Mouse (Mus musculus): ENCODE data around the gene Ly6g5b.
"Not testable (repeated sequence)": the region's sequence is repeated elsewhere in the genome, so short reads cannot be mapped to it uniquely, and the experiment has no call there.

Gene Ly6g5b

DNA sequence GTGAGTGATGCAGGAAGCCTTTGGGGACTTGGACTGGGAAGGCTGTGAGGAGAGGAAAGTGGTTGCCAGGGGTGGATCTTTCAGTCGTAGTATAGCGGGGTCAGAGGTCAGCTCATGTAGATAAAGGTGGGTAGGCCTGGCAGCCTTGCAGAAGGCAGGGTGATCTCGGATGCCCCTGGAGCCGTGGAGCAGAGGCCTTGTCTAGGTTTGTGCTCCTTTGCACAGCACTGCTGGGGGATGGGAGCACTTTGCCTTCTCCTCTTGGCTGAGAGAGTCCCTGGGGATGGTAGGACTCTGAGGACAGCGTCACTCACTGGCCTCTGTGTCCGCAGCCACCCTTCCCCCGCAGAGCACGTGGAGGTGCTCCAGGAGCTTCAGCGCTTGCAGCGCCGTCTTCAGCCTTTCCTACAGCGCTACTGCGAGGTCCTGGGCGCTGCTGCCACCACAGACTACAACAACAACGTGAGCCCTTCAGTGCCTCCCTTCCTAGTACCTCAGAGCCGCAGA lies 25.3 kb upstream of the Ly6g5b start:
- DNase-seq (ENCODE audit: low spot score in 2 of 2): no peak

DNA sequence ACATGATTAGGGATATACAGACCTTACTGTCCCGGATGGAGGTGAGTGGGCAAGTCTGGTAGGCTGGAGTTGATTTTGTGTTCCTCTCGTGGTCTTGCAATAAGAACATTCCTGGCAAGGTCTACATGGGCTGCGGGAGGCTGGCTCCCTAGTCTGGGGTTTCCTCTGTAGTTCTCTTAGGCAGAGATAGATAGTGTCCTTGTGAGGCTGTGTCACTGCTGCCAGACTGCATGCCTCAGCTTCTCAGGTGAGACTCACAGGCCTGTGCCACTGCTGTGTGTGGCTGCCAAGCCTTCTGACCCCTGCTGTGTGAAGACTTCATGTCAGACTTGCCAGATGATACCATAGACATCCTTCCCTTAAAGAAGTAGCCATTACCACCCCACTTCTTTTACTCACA lies 24.0 kb upstream of the Ly6g5b start:
- no peak for DNase-seq (ENCODE audit: low spot score in 2 of 2)

DNA sequence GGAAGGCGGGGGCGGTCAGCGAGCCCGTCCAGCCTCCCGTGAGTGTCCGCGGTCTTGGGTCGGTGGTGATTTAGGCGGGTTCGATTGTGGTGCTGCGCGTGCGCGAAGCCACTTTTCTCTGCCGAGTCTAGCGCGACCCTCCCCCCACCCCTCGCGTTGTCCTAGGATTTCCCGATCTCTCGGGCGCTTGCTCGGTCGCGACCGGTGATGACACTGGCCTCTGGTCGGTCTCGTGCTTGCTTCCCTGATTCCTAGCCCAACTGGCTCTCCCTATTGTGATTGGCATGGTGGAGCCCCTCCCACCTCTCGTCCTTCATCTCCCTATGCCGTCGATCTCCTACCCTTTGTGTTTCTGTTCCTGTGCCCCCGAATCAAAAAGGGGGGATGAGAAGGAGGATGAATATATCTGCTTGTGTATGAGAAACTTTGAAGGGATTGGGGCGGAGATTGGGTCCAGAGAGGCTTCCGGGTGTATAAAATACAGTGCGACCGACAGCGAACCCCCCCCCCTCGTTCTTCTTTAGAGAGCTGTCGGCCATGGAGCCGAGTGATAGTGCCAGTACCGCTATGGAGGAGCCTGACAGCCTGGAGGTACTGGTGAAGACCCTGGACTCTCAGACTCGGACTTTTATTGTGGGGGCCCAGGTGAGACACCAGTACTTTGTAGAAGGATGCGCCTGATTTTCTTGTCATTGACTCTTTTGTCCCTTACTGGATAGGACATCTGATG lies 20.5 kb upstream of the Ly6g5b start:
- DNase-seq (ENCODE audit: low spot score in 2 of 2): no peak

DNA sequence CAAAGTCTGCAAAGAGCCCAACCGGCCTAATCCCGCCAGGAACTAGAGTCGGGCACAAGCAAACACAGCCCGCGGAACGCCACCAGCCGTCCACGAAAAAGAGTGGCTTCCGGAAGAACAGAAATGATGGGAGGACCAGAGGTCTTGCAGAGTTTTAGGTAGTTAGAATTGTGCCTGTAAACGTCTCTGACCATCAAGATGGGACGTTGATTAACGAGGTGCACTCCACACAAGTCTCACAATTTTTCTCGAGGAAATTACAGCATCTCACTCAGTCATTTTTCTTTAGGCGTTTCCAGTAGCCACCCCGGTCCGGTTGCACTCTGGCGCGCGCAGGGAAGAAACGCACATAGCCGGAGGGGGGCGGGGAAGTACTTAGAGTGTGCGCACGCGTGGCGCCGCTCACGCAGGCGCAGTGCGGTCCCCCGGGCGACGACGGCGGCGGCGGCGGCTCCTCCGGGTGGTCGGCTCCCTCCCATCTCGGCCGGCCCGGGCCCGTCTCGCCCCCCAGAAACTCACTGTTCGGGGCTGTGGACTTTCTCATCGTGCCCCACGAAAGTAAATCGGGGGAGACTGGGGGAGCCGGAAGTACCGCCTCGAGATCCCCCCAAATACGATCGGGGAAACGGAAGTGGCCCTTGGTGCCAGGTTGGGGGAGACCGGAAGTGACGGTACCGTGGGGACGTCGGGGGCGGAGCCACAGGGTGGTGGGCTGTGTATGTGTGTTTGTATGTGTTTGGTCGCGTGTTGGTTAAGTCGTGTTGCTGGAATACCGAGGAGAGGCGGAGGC lies 19.8 kb upstream of the Ly6g5b start, which contains the start of gene Bag6:
Gene Bag6 (plus strand): TSS at position 378 of the 790 bp plus-strand sequence.
- peak; percentile 85 to 92 for DNase-seq (ENCODE audit: low spot score in 2 of 2)

DNA sequence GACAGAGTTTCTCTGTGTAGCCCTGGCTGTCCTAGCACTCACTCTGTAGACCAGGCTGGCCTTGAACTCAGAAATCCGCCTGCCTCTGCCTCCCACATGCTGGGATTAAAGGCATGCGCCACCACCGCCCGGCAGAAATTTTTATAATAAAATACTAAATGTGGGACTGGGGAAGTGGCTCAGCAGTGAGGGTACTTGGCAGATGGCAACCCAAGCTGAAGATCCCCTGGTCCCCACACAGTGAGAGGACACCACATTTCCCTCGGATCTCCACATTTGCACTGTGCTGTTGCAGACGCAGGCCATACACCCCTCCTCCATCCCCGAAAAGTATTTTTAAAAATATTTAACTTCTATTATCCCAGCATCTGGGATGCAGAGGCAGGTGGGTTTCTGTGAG lies 18.3 kb upstream of the Ly6g5b start:
- no peak for DNase-seq (ENCODE audit: low spot score in 2 of 2)

DNA sequence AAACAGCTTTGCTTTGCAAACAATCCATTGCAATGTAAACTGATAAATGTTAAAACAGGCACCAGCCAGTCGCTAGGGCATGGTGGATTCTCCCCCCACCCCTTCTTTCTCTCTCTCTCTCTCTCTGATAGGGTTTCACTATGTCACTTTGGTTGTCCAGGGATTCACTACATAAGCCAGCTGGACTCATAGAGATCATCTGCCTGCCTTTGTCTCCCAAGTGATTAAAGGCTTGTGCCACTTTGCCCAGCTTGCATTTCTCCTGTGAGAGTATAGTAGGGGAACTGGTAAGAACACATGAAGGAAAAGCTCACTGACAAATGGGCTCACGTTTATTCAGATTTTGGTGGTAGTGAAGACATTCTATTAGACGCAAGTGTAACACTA lies 16.9 kb upstream of the Ly6g5b start:
- no peak for DNase-seq (ENCODE audit: low spot score in 2 of 2)

DNA sequence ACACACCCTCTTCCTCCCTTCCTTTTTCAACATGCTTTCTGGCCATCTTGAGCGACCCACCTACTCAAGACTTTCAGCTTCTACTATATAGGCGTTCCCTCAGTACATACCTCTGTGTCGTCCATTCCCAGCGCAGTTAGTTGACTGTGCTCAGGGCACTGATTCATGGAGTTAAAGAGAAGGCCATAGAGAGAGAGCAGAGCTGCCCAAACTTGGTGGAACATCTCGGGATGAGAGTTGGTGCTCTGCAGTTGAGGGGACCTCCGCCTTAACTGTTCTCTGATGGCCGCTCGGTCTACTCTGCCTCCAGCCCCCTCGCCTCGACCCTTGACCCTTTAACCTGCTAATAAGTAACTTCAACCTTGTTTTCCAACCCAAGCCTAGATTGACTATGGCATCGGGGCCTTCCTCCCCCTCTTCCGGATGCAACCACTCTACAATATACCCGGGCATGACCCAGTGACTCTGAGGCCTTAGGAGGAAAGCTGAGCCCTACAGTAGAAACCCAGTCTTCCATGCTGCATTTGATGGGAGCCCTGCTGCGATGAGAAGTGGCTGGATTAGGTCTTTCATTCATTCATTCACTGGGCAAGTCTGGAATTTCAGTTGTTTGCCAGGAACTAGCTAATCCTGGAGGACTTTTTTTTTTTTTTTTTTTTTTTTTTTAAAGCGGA lies 16.4 kb upstream of the Ly6g5b start, which contains the start of gene Apom:
Gene Apom (minus strand): TSS at position 551 of the 674 bp plus-strand sequence.
- no peak for DNase-seq (ENCODE audit: low spot score in 2 of 2)

DNA sequence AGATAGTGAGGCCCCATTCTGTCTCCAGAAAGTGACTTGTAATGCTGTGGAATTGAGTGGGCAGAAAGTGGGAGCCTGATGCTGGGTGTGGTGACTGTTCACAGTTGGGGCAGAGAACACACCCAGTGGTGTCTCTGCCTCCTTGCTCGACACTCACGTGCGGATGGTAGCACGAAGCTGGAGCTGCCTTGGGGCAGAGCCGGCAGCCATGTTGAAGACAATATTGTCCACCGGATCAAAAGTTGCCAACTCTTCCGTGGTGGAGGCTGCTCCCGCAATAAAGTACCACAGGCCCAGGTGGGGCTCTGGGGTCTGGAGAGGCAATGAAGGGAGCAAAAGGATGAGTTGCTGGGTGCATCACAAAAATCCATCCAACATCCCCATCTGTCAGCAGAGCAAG lies 15.8 kb upstream of the Ly6g5b start:
- DNase-seq (ENCODE audit: low spot score in 2 of 2): no peak

DNA sequence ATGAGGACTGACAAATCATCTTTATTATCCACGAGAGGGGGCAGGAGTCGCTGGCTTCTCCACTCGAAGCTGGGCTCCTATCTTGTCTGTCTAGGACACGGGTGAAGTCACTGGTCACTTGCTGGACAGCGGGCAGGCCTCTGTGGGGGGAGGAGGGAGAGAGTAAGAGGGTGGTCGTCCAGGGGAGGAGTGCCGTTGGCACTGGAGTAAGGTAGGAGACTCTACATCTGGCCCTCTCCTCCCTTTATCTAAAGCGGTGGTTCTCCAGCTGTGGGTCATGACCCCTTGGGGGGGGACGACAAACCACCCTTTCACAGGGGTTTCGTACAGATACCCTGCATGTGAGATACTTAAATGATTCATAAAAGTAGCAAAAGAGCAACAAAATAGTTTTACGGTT lies 13.8 kb upstream of the Ly6g5b start:
- DNase-seq (ENCODE audit: low spot score in 2 of 2): no peak

DNA sequence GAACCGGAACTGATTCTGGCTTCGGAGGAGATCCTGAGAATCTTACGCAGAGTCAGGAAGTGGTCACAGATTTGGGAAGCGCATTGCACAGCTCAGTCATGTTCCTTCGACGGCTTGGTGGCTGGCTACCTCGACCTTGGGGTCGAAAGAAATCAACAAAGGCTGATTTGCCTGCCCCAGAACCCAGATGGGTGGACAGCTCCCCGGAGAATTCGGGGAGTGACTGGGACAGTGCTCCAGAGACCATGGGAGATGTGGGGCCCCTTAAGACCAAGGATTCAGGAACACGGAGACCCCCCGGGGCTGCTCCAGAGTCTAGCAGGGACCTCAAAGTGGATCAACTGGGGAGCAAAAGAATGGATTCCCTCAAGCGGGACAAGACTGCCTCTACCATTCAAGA lies 11.8 kb upstream of the Ly6g5b start:
- DNase-seq (ENCODE audit: low spot score in 2 of 2): no peak

DNA sequence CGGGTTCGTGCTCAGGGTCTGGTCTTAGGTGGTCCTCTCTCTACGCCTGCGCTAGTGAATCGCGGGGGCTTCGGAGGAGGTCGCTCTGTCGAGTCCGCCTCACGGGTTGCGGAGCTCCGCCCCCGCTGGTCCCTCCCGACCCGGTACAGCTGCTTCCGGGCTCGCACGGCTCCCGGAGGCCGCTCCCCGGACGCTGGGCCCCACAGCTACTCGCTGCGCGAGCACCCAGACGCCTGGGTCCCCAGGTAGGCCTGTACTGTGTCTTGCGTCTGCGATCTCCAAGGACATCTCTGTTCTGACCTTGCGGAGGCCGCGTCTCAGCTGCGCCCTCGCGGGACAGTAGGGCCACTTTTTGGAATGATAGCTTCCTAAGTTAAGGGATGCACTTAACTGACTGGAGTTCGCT lies 11.0 kb upstream of the Ly6g5b start, which contains the start of gene D17H6S53E:
Gene D17H6S53E (plus strand): TSS at position 168 of the 406 bp plus-strand sequence.
- DNase-seq (ENCODE audit: low spot score in 2 of 2): peak; percentile 63 to 66

DNA sequence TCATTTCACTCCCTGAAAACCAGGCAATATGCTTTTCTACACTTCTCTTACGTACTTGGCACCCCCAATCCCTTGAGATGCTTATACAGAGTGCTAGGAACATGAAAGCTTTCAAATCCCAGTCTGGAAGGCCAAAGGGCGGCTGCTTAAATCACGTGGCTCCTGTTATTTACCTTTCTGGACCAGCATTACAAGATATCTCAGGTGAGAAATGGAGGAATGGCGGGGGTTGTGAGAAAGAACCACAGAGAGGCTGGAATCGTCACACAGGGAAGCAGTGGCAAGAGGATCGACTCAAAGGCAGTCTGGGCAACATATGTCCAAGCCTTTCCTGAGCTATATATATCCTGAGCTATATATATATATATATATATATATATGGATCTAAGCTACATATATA lies 10.3 kb upstream of the Ly6g5b start:
- no peak for DNase-seq (ENCODE audit: low spot score in 2 of 2)

DNA sequence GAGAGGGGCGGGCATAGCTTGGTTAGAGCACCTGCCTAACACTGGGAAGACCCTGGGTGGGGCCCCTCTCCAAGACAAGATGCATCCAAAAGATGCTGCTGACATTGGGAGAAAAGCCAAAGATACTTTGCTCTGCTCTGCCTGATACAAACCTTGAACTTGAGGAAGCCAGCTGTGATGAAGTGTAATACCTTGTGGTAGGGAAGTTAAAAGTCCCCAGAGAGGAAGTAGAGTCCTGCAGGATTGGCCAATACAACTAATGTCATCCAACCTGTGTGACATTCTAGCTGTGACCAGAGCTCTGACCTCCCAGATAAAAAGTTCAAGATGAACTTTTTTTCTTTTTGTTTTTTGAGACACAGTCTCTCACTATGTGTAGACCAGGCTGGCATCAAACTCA lies 9.9 kb upstream of the Ly6g5b start:
- no peak for DNase-seq (ENCODE audit: low spot score in 2 of 2)

DNA sequence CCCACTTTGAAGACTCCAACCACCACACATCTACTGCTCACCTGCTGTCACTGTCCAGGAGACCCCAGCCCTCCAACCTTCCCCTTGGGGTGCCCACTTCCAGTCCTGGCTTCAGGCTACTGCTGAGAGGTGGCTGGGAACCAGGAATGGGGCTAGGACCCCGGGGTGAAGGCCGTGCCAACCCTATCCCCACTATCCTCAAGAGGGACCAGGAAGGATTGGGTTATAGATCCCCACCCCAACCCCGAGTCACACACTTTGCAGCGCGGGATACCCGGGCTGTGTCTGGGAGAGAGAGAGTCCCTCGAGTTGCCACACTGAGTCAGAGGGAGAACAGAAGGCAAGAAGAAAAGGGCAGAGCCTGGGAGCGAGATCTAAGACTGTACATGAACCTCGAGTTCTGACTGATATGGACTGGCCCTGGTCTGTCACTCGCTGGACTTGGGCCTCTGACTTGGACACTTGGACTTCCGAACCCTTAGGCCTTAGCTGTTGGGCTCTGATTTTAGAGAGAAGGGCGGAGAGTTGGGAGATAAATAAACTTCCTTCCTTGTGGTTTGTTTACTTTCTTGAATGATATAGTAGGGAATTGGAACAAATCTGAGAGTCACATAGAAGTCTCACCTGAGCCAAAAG lies 9.2 kb upstream of the Ly6g5b start:
- not testable (repeated sequence) for DNase-seq (ENCODE audit: low spot score in 2 of 2)

DNA sequence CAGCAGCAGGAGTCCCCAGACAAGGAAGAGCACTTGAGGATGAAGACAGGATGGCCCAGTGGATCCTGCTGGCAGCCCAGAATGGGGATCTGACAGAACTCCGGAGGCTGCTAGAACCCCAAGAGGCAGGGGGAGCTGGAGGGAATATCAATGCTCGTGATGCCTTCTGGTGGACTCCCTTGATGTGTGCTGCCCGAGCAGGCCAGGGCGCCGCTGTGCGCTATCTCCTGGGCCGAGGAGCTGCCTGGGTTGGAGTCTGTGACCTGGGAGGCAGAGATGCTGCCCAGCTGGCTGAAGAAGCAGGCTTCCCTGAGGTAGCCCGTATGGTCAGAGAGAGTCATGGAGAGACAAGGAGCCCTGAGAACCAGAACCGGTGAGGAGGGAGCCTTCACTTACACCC lies 8.1 kb upstream of the Ly6g5b start:
- not testable (repeated sequence) for DNase-seq (ENCODE audit: low spot score in 2 of 2)

DNA sequence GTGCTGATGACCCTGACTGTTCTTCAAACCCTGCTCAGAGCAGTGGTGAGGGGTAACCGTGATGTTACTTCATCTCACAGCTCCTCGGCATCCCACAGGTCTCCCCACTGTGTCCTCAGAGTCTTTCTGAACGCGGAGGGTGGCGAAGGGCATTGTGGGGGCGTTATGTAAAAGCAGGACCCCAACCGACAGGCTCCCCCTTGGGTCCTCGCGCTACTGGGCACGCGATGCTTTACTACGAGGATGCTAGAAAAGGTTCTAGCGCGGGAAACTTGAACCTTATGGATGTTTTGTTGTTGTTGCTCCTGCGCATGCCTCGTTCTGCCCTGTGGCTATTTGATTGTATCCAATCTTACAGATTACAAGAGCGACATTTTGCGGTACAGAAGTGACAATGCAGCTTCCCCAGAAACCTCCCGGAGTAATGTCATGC lies 6.7 kb upstream of the Ly6g5b start, which contains the start of gene Csnk2b:
Gene Csnk2b (minus strand): TSS at position 183 of the 433 bp plus-strand sequence.
- peak in 1 of 2 experiments; percentile 29 for DNase-seq (ENCODE audit: low spot score in 2 of 2)

DNA sequence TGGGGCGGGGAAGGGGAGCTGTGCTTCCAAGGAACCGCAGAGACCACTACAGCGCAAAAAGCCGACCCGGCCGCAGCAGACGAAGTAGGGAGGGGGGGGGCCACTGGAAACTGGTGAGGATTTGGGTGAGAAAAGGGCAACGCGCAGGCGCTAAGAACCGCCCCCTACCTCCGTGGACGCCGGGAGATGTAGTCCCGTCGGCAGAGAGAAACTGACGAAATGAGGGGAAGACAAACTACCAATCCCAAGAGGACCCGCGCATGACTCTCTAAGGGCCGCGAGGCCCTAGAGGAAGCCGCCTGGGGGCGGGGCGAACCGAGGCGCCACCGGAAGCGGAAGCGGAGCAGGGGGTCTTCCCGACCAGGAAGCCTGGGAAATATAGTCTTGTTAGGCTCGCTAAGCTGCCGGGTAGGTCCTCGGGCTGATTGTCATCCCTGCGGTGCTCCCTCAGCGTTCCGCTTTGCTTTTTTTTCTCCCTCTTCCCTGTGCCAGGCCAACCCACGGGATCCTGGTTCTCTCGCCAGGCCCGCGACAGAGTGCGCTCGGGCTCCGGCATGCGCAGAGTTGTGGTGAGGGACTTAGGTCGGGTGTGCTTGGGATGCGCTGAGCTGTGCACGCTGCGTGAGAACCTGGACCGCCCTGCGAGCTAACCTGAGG lies 6.0 kb upstream of the Ly6g5b start, which contains the start of gene Gpank1:
Gene Gpank1 (plus strand): TSS at position 313 of the 657 bp plus-strand sequence.
- peak; percentile 91 to 94 for DNase-seq (ENCODE audit: low spot score in 2 of 2)

DNA sequence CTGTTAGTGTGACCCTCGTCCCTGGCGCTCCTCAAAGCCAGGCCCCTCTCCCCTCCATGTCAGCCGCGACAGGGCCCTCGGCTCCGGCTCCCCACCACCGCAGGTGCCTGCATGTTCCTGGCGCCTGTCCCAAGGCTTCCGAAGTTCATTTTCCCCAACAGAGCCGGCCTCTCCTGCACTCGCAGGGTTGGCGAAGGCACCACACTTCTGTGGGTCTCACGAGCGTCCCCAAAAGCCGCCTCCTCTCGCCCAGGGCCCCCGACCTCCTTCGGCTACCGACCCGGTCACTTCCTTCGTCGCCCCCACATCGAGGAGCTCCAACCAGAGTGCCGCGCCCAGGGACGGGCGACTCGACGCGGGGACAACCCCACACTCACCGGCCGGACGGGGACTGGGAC lies 5.5 kb upstream of the Ly6g5b start:
- DNase-seq (ENCODE audit: low spot score in 2 of 2): no peak

DNA sequence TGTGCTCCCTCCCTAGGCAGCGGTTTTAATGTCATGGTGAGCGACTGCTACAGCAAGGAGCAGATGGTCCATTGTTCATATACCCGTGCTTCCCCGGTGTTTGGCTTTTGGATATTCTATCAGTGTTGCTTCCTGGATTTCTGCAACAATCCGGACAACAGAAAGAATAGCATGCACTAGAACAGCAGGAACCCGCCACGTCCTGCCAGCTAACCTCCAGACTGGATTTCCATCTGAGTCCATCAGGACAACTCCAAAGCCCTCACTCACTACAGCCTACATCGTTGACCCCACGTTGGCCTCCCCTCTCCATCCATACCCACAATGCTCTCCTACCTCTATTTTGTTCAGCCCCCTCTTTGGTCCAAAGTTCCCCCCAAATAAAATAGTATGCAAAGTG lies 3.5 kb downstream of the Ly6g5b start:
- no peak for DNase-seq (ENCODE audit: low spot score in 2 of 2)

DNA sequence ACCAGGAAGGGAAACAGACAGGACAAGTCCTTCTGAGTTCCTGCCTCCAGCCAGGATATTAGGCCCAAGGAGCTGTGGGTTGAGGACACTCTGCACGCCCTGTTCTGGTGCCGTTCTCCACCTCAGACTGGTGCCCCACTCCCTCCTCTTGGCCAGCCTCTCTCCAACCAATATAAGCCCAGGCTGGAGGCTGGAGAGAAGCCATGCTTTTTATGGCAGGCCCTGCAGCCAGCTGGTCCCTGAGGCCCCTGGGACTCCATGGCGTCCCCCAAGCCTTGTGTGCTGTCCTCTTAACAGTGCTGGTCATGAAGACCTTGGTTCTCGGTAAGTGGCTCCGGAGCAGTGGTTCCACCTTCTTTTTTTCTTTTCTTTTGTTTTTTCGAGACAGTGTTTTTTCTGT lies 7.1 kb downstream of the Ly6g5b start, which contains the start of gene Ly6g5c:
Gene Ly6g5c (plus strand): TSS at position 183 of the 400 bp plus-strand sequence.
- no peak for DNase-seq (ENCODE audit: low spot score in 2 of 2)

DNA sequence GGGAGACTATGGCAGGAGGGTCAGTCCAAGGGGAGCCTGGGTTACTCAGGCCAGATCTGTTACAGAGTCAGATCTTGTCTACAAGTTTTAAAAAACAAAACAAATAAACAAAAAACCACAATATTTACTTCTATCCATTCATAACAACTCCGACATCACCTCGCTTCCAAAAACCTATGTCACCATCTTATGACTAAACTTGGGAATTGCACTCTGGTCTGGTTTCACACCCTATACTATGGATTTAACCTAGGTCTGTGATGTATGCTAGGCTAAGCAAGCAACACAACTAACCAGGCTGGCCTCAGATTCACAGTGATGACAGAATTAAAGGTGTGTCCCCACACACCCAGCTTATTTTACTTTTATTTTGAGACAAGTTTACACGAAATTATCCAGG lies 8.7 kb downstream of the Ly6g5b start:
- DNase-seq (ENCODE audit: low spot score in 2 of 2): no peak
